Mouse (Mus musculus) embryonic facial prominence, embryonic 11.5 days (tissue): Measurements from ENCODE around the gene Nostrin. TPM values are rescaled to one million over a fixed set of nuclear protein-coding genes. Genes with fewer than 3 reads are reported as not detected.

Source experiments
- ATAC-seq: fragments of 200-750 bp; cut with Nextera tagmentation; replicated peaks from 2 replicates; pipeline ENCODE4 v1.8.0; 2017; ENCODE audit warnings: low read depth; ENCODE audit not compliant: insufficient number of reproducible peaks, low FRiP score, low TSS enrichment
- DNase-seq: peaks from one replicate; pipeline ENCODE4 v3.0.0-alpha.2; 2015; ENCODE audit warnings: low spot score
- H3K27ac ChIP-seq: fragments of 300-500 bp; sonication (generic); replicated peaks from 2 replicates; pipeline ENCODE4 v1.5.1; 2014; ENCODE audit warnings: mild to moderate bottlenecking, low read depth, low read length, control low read depth
- H3K27me3 ChIP-seq: fragments of 300-500 bp; sonication (generic); 2 replicates; pipeline ENCODE4 v1.6.1; 2014; ENCODE audit warnings: mild to moderate bottlenecking, low read length, moderate library complexity, mixed read lengths; ENCODE audit not compliant: control insufficient read depth, insufficient read depth
- H3K36me3 ChIP-seq: fragments of 300-500 bp; sonication (generic); replicated peaks from 2 replicates; pipeline ENCODE4 v1.6.1; 2014; ENCODE audit warnings: low read depth, mild to moderate bottlenecking, low read length, moderate library complexity, mixed read lengths; ENCODE audit not compliant: control insufficient read depth, insufficient read depth
- H3K4me1 ChIP-seq: fragments of 300-500 bp; sonication (generic); 2 replicates; pipeline ENCODE4 v1.6.1; 2014; ENCODE audit warnings: low read length, mixed read lengths; ENCODE audit not compliant: control insufficient read depth, insufficient read depth
- H3K4me2 ChIP-seq: fragments of 300-500 bp; sonication (generic); 2 replicates; pipeline ENCODE4 v1.6.1; 2014; ENCODE audit warnings: low read depth, mild to moderate bottlenecking, control low read depth, low read length, moderate library complexity
- H3K4me3 ChIP-seq: fragments of 300-500 bp; sonication (generic); 2 replicates; pipeline ENCODE4 v1.5.1; 2014; ENCODE audit warnings: low read depth, low read length, control low read depth
- H3K9ac ChIP-seq: fragments of 300-500 bp; sonication (generic); replicated peaks from 2 replicates; pipeline ENCODE4 v1.6.1; 2014; ENCODE audit warnings: mild to moderate bottlenecking, control low read depth, low read length
- H3K9me3 ChIP-seq: fragments of 300-500 bp; sonication (generic); replicated peaks from 2 replicates; pipeline ENCODE4 v1.6.1; 2016; ENCODE audit warnings: mild to moderate bottlenecking, low read length, inconsistent platforms, mixed read lengths; ENCODE audit not compliant: control insufficient read depth
- WGBS: fragments of 180-500 bp; shearing (Covaris S2); extraction: QIAGEN DNeasy Blood & Tissue Kit; methylation state at CpG from one replicate; pipeline ENCODE4 v1.1.7; 2014; 5-methylcytosine and 5-hydroxymethylcytosine counted together
- polyA plus RNA-seq: library from polyadenylated mRNA; unstranded; fragments of >200 nt; fragmentation: Nextera tagmentation; extraction: Ambion mirVana; gene quantifications from 2 replicates; pipeline ENCODE4 v1.2.1, GENCODE M21; 2014

Nostrin gene
- polyA plus RNA-seq, 1 experiment from 2014 or later = 0.58 TPM

DNA sequence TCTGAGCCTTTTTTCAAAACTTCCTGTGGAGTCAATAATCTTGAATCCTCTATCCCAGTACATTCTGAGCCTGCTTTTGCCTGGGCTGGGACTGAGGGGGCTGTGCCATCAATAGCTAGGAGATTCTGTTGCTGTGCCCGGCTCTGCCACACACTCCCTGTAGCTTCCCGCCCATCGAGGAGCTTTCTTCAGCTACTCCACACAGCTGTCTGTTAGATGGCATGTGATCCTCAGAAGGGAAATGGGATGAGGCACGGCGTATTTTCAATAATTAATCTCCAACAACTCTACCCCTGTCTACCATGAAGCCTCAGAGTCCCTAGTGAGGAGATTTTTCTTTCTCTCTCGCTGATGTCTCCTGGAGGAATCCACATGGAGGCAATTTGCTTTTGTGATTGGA lies 93.0 kb downstream of the Nostrin start:
- ATAC-seq (no peak), DNase-seq (no peak)
- H3K4me1 ChIP-seq = no peaks in the 10 kb centered on the region
- 80% methylated on average over 6 of the region's 6 CpGs for WGBS
- H3K9me3 ChIP-seq = no peaks in the 10 kb centered on the region
- no peak overlapping the region for H3K27ac ChIP-seq
- H3K4me2 ChIP-seq = no peak overlapping the region
- H3K27me3 ChIP-seq = no peaks in the 10 kb centered on the region
- H3K36me3 ChIP-seq = no peaks in the 10 kb centered on the region
- H3K9ac ChIP-seq = no peak overlapping the region
- no peak overlapping the region for H3K4me3 ChIP-seq

DNA sequence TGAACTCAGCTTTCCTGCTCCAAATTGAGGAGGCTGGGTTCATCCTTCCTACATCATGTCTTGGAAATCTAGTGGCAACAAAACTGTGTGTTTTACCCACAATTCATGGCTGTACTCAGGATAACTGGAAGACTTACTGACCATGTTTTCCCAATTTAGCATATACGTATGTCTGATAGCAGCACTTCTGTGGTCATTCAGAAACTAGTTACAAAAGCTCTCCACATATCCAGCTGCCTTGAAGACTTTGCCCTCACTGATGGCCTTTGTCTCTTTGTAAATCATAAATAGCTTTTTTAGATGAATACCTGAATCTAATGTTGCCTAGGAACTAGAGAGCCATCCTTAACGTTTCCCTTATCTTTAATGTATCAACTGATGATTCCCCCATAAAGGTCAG lies 94.5 kb downstream of the Nostrin start:
- H3K9ac ChIP-seq = no peak overlapping the region
- no peak overlapping the region for H3K27ac ChIP-seq
- WGBS = 90% methylated on average over 2 of the region's 2 CpGs
- ATAC-seq (no peak), DNase-seq (no peak)
- H3K4me3 ChIP-seq = no peak overlapping the region
- H3K9me3 ChIP-seq = no peaks in the 10 kb centered on the region
- H3K4me2 ChIP-seq = no peak overlapping the region
- H3K4me1 ChIP-seq = no peaks in the 10 kb centered on the region
- H3K36me3 ChIP-seq = no peaks in the 10 kb centered on the region
- no peaks in the 10 kb centered on the region for H3K27me3 ChIP-seq

DNA sequence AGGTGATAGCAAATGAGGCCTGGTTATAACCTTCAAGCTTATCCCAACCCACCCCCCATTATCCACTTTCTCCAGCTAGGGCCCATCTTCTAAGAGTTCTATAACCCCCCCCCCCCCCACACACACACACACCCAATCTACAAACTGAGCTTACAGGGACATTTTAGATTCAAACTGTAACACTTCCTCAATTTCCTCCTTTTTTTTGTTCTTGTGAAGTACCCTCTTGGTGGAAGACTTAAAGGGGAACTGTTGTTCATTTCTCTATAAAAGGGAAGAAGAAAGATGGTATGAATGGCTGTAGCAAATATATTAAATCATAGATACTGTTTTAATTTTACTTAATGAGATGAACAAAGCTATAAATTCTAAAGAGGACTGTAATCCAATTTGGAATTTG lies 96.5 kb downstream of the Nostrin start:
- ATAC-seq = no peak

DNA sequence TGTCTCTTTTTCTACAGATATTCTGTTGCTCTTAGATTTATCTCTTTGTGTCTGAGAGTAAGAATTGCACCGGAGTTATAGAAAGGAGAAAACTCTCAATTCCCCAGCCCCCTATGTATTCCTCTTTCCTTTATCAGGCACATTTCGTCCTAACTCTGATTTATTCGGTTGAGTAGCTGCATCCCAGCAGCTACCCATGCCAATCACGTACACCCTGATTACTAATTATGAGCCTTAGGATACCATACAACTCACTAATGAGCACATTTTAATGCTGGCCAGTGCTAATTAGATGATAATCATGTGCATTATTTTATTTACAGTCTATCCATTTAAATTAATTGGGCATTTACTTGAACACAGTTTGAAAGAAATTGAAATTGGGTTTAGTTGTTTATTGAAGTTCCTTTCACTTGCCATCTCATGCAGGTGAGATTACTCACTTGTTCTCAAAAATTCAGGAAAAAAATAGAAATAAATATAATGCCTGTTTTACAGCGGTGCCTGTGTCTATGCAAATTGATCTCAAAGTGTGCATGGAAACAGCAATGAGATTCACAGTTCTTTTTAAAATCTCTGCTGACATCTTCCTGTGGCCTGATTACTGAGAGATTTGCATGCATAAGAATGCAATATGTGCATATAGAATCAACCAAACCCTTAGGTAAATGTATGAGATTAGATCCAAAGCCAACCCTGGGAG lies 99.5 kb downstream of the Nostrin start:
- ATAC-seq = no peak
- H3K27me3 ChIP-seq = no peaks in the 10 kb centered on the region
- H3K27ac ChIP-seq = no peak overlapping the region
- DNase-seq = no peak
- no peaks in the 10 kb centered on the region for H3K36me3 ChIP-seq
- H3K4me1 ChIP-seq = no peaks in the 10 kb centered on the region
- H3K9ac ChIP-seq = no peak overlapping the region
- H3K4me3 ChIP-seq = no peak overlapping the region
- no peak overlapping the region for H3K4me2 ChIP-seq
- WGBS = 82% methylated on average over 5 of the region's 5 CpGs
- no peaks in the 10 kb centered on the region for H3K9me3 ChIP-seq

More for the DNA sequence above, 96.5 kb downstream of the Nostrin start:
- Histone ChIP-seq H3K4me2 (no peak overlapping the region), H3K4me1 (no peaks in the 10 kb centered on the region), H3K27ac (no peak overlapping the region), H3K9me3 (no peaks in the 10 kb centered on the region), H3K9ac (no peak overlapping the region), H3K36me3 (no peaks in the 10 kb centered on the region), H3K27me3 (no peaks in the 10 kb centered on the region), H3K4me3 (no peak overlapping the region)
- DNase-seq = no peak

Other genes starting within 250 kb of the Nostrin start
- 231 and 241 TPM in 2 replicates for gene Spc25, start 70.4 kb downstream of the Nostrin start, polyA plus RNA-seq
- 0.11 and 0.15 TPM in 2 replicates for gene G6pc2, start 75.3 kb downstream of the Nostrin start, polyA plus RNA-seq
- gene Abcb11, start 206.8 kb downstream of the Nostrin start, polyA plus RNA-seq = not detected in 2 replicates
- not detected in 2 replicates for gene Dhrs9, start 244.6 kb downstream of the Nostrin start, polyA plus RNA-seq